Mouse (Mus musculus): Measurements from ENCODE around the gene I0C0044D17Rik.

DNA sequence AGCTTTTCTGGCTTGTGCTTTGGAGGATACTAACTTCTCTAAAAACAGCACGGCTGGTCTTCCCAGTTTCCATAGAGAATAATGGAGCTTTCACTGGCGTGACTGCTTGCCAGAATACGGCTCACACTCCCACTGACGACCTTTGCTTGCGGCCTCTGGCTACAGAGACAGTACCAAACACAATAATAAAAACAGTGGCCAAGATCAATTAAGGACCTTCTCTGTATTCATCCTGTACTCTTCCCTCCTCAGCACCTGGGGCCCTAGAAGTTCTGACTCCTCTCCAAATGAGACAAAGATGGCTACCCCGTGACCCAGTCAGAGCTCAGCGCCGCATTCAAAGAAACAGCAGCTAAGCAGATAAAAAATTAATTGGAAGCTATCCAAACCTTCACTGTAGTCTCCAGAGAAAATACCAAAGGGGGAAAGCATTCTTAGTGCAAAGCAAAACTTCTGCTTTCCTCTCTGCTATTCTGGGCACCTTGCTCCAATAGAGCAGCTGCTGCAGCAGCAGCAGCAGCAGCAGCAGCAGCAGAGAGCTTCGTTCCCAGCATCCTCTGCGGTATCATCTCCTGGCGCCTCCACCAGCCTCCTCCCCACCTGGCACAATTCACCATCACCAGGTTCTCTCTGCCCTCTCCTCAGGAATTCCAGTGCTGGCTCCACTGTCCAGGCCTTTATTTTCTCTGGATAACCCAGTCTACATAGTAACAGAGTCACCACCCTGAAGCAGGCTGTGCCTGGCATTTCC lies 26.9 kb downstream of the I0C0044D17Rik start:
- TF ChIP-seq CHD2 (IDR thresholded peaks at IDR 0.05; ENCODE audit: low read depth, low read length), result no peak
- no peak for TF ChIP-seq ZNF384 (IDR thresholded peaks at IDR 0.05; ENCODE audit: low read depth, low read length)
- no peak for TF ChIP-seq MAFK (IDR thresholded peaks at IDR 0.05; ENCODE audit: insufficient read depth, low read depth, low read length)
- TF ChIP-seq ZC3H11A (IDR thresholded peaks at IDR 0.05; ENCODE audit: borderline replicate concordance, low read depth, low read length), result no peak
- TF ChIP-seq HCFC1 (IDR thresholded peaks at IDR 0.05; ENCODE audit: borderline replicate concordance, insufficient read depth, low read length), result no peak

Measured in ES-E14 (cell line).